Mouse (Mus musculus) bone marrow macrophage, adult 2 months (primary cell): ENCODE data around the gene Vav2.

Experiments used
- CTCF ChIP-seq: IDR thresholded peaks from 2 replicates; pipeline ENCODE4 v1.5.1; 2012; ENCODE audit warnings: low read depth, mild to moderate bottlenecking, low read length, moderate library complexity
- POLR2A ChIP-seq: IDR thresholded peaks from 2 replicates; pipeline ENCODE4 v1.6.1; 2012; ENCODE audit warnings: mild to moderate bottlenecking, low read depth, low read length, borderline replicate concordance

- TF ChIP-seq CTCF (no peak), POLR2A (no peak)
These were observed 9.1 kb downstream of the Vav2 start for GRCm38 (mm10) chr2:27417648-27418153.
